Mouse (Mus musculus): Measurements from ENCODE around the gene Clec2e. TPM values are rescaled to one million over a fixed set of nuclear protein-coding genes. Genes with fewer than 3 reads are reported as not detected.
"Not testable (repeated sequence)": the region's sequence is repeated elsewhere in the genome, so short reads cannot be mapped to it uniquely, and the experiment has no call there.

Clec2e gene
- polyA plus RNA-seq, 1 experiment from 2014 or later = not detected

GRCm38 (mm10) chr6:129097929-129098328 lies 2.8 kb downstream of the Clec2e start:
- no peaks in the 10 kb centered on the region for H3K4me1 ChIP-seq
- H3K9me3 ChIP-seq = no peaks in the 10 kb centered on the region
- H3K27me3 ChIP-seq (ENCODE audit: poor library complexity, severe bottlenecking) = no peaks in the 10 kb centered on the region
- H3K27ac ChIP-seq = no peak overlapping the region
- no peak for DNase-seq (ENCODE audit: extremely low spot score, low spot score)
- H3K4me3 ChIP-seq = no peak overlapping the region
- 83% methylated on average over 1 of the region's 1 CpGs for WGBS
- H3K36me3 ChIP-seq (replicated peaks) = no peaks in the 10 kb centered on the region

DNA sequence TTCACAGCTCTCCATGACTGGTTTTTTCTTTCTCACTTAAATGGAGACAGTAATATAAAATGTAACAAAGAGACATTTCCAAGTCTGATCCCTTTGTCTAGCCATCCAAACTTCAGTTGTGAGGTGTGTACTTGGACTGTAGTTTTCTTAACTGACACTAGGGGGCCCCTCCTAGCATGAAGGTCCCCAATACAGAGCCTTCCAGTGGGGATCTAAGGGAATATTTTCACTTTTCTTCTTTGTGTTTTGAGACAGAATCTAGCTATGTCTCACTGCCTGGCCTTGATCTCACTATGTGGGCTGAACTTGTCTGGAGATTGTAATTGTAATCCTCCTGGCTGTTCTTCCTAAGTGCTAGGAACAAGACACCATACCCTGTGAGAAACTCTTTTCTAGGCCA lies 5.5 kb downstream of the Clec2e start:
- no peak for DNase-seq (ENCODE audit: extremely low spot score, low spot score)
- Histone ChIP-seq H3K4me1 (no peaks in the 10 kb centered on the region), H3K36me3 (replicated peaks) (no peaks in the 10 kb centered on the region), H3K9me3 (0 out of 2 replicates have a peak, but pooled peaks cover 2% of the 10 kb centered on the region), H3K27me3 (ENCODE audit: poor library complexity, severe bottlenecking) (no peaks in the 10 kb centered on the region), H3K4me3 (no peak overlapping the region), H3K27ac (no peak overlapping the region)

GRCm38 (mm10) chr6:129088596-129088995 lies 12.1 kb downstream of the Clec2e start:
- H3K27me3 ChIP-seq (ENCODE audit: poor library complexity, severe bottlenecking); H3K36me3 ChIP-seq (replicated peaks); H3K9me3 ChIP-seq; H3K4me1 ChIP-seq; H3K4me3 ChIP-seq; H3K27ac ChIP-seq; DNase-seq (ENCODE audit: extremely low spot score, low spot score): not testable (repeated sequence)
- 97% methylated on average over 8 of the region's 8 CpGs for WGBS

GRCm38 (mm10) chr6:129088161-129088560 lies 12.6 kb downstream of the Clec2e start:
- Histone ChIP-seq H3K27me3 (ENCODE audit: poor library complexity, severe bottlenecking) (no peaks in the 10 kb centered on the region), H3K4me3 (no peak overlapping the region), H3K4me1 (no peaks in the 10 kb centered on the region), H3K9me3 (0 out of 2 replicates have a peak, but pooled peaks cover 2% of the 10 kb centered on the region), H3K36me3 (replicated peaks) (no peaks in the 10 kb centered on the region), H3K27ac (no peak overlapping the region)
- 91% methylated on average over 1 of the region's 1 CpGs for WGBS
- DNase-seq (ENCODE audit: extremely low spot score, low spot score) = no peak

- not testable (repeated sequence) for H3K4me3 ChIP-seq; H3K9me3 ChIP-seq; H3K4me1 ChIP-seq; DNase-seq (ENCODE audit: extremely low spot score, low spot score); H3K27me3 ChIP-seq (ENCODE audit: poor library complexity, severe bottlenecking); H3K27ac ChIP-seq; H3K36me3 ChIP-seq (replicated peaks)
- WGBS = 83% methylated on average over 2 of the region's 2 CpGs
These were observed 14.7 kb downstream of the Clec2e start for GRCm38 (mm10) chr6:129086031-129086430.

DNA sequence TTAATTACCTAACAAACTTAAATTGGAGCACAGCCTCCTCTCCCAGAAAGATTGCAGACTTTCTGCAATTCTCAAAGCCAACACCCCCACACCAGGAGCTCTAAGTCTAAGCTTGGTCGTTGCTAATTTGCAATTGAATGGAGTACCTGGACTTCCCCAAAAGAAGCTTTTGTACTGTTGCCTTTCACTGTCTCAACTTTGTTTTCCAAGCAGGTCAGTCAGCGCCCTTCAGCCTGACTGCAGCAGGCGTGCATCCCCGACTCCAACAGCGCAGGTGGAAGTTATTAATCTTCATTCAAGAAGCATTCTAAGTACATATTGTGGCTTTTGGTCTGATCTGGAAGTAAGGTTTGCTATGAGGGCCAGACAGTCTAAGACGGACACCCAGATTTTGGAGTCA lies 15.6 kb downstream of the Clec2e start:
- Histone ChIP-seq H3K4me1 (no peaks in the 10 kb centered on the region), H3K9me3 (no peaks in the 10 kb centered on the region), H3K27me3 (ENCODE audit: poor library complexity, severe bottlenecking) (no peaks in the 10 kb centered on the region), H3K36me3 (replicated peaks) (no peaks in the 10 kb centered on the region), H3K27ac (no peak overlapping the region), H3K4me3 (no peak overlapping the region)
- no peak for DNase-seq (ENCODE audit: extremely low spot score, low spot score)
- WGBS = 79% methylated on average over 6 of the region's 6 CpGs

DNA sequence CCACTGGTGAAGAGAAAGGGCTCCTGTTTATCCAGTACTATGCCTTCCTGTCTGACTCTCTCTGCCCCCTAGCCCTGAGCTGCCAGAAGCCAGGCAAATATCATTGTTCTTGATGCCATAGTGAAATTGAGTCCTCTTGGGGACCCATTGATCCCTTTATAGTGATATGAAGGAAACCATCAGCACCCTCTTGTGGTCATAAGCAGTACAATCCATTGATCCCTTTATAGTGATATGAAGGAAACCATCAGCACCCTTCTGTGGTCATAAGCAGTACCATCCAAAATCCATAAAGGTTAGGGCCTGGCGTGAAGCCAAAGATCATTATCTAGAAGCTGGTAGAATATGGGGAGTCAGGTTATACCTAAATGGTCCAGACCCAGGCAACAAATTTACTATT lies 33.7 kb downstream of the Clec2e start:
- H3K9me3 ChIP-seq = no peaks in the 10 kb centered on the region; the same call in 1 of the 2 replicates
- no peak for DNase-seq (ENCODE audit: extremely low spot score, low spot score)
- H3K27me3 ChIP-seq (ENCODE audit: poor library complexity, severe bottlenecking) = no peaks in the 10 kb centered on the region
- no peaks in the 10 kb centered on the region for H3K4me1 ChIP-seq
- H3K4me3 ChIP-seq = no peak overlapping the region
- 91% methylated on average over 1 of the region's 1 CpGs for WGBS
- no peak overlapping the region for H3K27ac ChIP-seq
- H3K36me3 ChIP-seq (replicated peaks) = no peaks in the 10 kb centered on the region

DNA sequence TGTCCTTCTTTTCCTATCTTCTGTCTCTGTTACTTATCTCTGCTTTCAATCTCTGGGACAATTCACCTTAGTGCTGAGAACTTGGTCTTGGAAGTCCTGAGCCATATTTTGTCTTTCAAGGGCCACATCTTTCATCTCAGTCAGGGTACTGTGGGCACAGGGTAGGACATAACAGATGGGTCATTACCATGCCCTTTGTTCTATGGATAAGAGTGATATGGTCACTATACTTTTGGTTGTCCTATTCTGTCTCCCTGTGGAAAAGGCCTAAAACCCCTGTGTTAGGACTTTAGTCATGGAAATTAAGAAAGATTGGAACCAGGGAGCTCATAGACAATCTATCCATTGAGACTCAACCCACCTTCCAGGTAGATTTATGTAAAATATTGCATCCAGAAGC lies 34.2 kb downstream of the Clec2e start:
- H3K4me3 ChIP-seq = no peak overlapping the region
- no peak for DNase-seq (ENCODE audit: extremely low spot score, low spot score)

DNA sequence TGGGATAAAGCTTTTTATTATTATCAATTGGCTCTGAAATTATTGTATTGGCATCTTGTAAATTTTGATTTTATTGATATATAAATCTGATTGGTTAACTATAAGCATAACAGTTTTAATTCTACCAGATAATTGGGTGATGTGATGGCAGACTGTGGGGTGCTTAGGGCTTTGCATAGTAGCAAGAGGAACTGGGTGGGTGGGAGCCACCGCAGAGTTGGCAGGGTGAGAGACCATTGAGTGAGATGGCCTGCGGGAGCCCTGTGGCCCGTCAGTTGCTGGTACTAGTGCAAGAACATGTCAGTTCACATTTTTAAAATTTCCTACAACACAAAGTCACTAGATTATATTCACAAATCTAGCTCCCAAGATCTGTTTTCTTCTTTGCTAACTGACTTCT lies 34.9 kb downstream of the Clec2e start:
- no peaks in the 10 kb centered on the region for H3K36me3 ChIP-seq (replicated peaks)
- H3K9me3 ChIP-seq = no peaks in the 10 kb centered on the region
- H3K4me3 ChIP-seq = no peak overlapping the region
- 93% methylated on average over 3 of the region's 3 CpGs for WGBS
- H3K27ac ChIP-seq = no peak overlapping the region
- no peaks in the 10 kb centered on the region for H3K27me3 ChIP-seq (ENCODE audit: poor library complexity, severe bottlenecking)
- no peak for DNase-seq (ENCODE audit: extremely low spot score, low spot score)
- no peaks in the 10 kb centered on the region for H3K4me1 ChIP-seq

More for the DNA sequence above, 34.2 kb downstream of the Clec2e start:
- no peaks in the 10 kb centered on the region; the same call in 1 of the 2 replicates for H3K9me3 ChIP-seq
- no peaks in the 10 kb centered on the region for H3K36me3 ChIP-seq (replicated peaks)
- no peaks in the 10 kb centered on the region for H3K27me3 ChIP-seq (ENCODE audit: poor library complexity, severe bottlenecking)
- no peak overlapping the region for H3K27ac ChIP-seq
- H3K4me1 ChIP-seq = no peaks in the 10 kb centered on the region

GRCm38 (mm10) chr6:129065407-129065806 lies 35.3 kb downstream of the Clec2e start:
- 83% methylated on average over 3 of the region's 3 CpGs for WGBS
- no peak for DNase-seq (ENCODE audit: extremely low spot score, low spot score)
- H3K4me1 ChIP-seq = no peaks in the 10 kb centered on the region
- H3K27ac ChIP-seq = no peak overlapping the region
- H3K27me3 ChIP-seq (ENCODE audit: poor library complexity, severe bottlenecking) = no peaks in the 10 kb centered on the region
- H3K36me3 ChIP-seq (replicated peaks) = no peaks in the 10 kb centered on the region
- H3K9me3 ChIP-seq = no peaks in the 10 kb centered on the region
- no peak overlapping the region for H3K4me3 ChIP-seq

DNA sequence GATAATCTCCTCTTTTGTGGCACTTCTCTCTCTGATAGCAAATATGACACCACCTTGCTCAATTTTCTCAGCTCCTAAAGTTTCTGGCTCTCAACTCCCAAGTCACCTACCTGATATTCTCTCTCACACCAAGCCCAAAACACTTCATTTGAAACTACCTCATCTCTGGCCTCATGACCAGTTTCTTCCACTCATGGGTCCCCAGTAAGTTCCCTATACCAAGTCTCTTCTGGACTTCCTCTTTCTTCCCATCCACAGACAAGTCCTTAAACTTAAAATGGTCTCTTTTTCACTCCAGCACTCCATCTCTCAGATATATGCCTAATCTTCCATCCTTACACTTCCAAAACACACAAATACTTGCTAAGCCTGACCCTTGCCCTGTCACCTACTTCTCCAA lies 42.7 kb downstream of the Clec2e start:
- H3K27me3 ChIP-seq (ENCODE audit: poor library complexity, severe bottlenecking) = no peaks in the 10 kb centered on the region
- H3K27ac ChIP-seq = no peak overlapping the region
- DNase-seq (ENCODE audit: extremely low spot score, low spot score) = no peak
- H3K36me3 ChIP-seq (replicated peaks) = no peaks in the 10 kb centered on the region
- no peaks in the 10 kb centered on the region for H3K4me1 ChIP-seq
- H3K4me3 ChIP-seq = no peak overlapping the region
- H3K9me3 ChIP-seq = no peaks in the 10 kb centered on the region

DNA sequence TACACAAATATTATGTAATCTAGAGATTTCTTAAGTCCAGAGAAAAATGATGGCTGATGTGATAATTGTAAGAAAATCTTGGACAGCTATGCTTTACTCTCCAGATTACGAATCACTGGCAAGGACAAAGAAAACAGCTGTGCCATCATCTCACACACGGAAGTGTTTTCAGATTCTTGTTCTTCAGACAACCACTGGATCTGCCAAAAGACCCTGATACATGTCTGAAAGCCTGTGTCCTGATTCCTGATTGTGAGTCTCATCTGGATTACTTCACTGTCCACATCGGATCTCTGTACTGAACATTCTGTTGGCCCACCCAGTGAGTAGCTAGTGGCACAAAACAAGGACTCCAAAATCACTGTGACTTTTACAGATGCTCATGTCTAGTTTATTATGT lies 44.5 kb downstream of the Clec2e start:
- Histone ChIP-seq H3K27ac (no peak overlapping the region), H3K4me1 (no peaks in the 10 kb centered on the region), H3K36me3 (replicated peaks) (no peaks in the 10 kb centered on the region), H3K4me3 (no peak overlapping the region), H3K27me3 (ENCODE audit: poor library complexity, severe bottlenecking) (no peaks in the 10 kb centered on the region), H3K9me3 (no peaks in the 10 kb centered on the region)
- DNase-seq (ENCODE audit: extremely low spot score, low spot score) = no peak
- 88% methylated on average over 3 of the region's 3 CpGs for WGBS

DNA sequence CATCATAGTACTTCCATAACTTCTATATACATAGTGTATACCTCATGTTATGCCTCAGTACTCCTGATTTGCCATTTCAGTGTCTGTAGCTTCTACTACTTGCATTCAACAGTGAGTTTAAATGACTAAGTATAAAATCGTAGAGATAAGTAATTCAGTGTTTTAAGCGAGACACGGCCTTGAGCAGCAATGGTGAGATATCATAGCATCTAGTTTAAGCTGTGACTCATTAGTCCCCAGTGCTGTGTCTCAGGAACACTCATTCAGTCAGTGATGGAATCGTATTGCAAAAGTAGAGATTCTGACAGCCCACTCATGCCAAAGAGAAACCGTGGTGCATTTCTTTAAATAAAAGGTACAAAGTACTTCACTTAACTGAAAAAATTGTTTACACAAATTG lies 49.0 kb downstream of the Clec2e start:
- Histone ChIP-seq H3K27me3 (ENCODE audit: poor library complexity, severe bottlenecking) (no peaks in the 10 kb centered on the region), H3K36me3 (replicated peaks) (no peaks in the 10 kb centered on the region), H3K9me3 (no peaks in the 10 kb centered on the region), H3K27ac (no peak overlapping the region), H3K4me3 (no peak overlapping the region), H3K4me1 (peaks cover 12% of the 10 kb centered on the region)
- WGBS = 89% methylated on average over 5 of the region's 5 CpGs
- DNase-seq (ENCODE audit: extremely low spot score, low spot score) = no peak

GRCm38 (mm10) chr6:129051086-129051485 lies 49.6 kb downstream of the Clec2e start:
- H3K9me3 ChIP-seq = no peaks in the 10 kb centered on the region
- DNase-seq (ENCODE audit: extremely low spot score, low spot score) = no peak
- H3K4me1 ChIP-seq = peaks cover 12% of the 10 kb centered on the region
- no peak overlapping the region for H3K4me3 ChIP-seq
- H3K36me3 ChIP-seq (replicated peaks) = no peaks in the 10 kb centered on the region
- H3K27ac ChIP-seq = no peak overlapping the region
- 87% methylated on average over 3 of the region's 3 CpGs for WGBS
- no peaks in the 10 kb centered on the region for H3K27me3 ChIP-seq (ENCODE audit: poor library complexity, severe bottlenecking)

All from forebrain, embryonic 10.5 days (tissue).